Mouse (Mus musculus) G1E-ER4 (cell line): ENCODE measurements around the gene Cyb561d1. TPM values are rescaled to one million over a fixed set of nuclear protein-coding genes. Genes with fewer than 3 reads are reported as not detected.

Source experiments
- GATA1 ChIP-seq: IDR thresholded peaks from one replicate; pipeline ENCODE4 v1.8.0; 2012; ENCODE audit warnings: low read length, inconsistent platforms
- polyA plus RNA-seq: library from polyadenylated mRNA; stranded (reverse); fragments of >175 nt; gene quantifications from 2 replicates; pipeline ENCODE4 v1.2.3, GENCODE M21; 2012

Gene Cyb561d1
- polyA plus RNA-seq, 1 experiment = 2.4 TPM

- TF ChIP-seq GATA1 = no peak
Measured at GRCm38 (mm10) chr3:108206731-108207375, 5.8 kb upstream of the Cyb561d1 start.

- no peak for TF ChIP-seq GATA1
Measured at GRCm38 (mm10) chr3:108205601-108206000, 4.6 kb upstream of the Cyb561d1 start.

GRCm38 (mm10) chr3:108204470-108204869 is 3.5 kb upstream of the Cyb561d1 start:
- TF ChIP-seq GATA1 = no peak

DNA sequence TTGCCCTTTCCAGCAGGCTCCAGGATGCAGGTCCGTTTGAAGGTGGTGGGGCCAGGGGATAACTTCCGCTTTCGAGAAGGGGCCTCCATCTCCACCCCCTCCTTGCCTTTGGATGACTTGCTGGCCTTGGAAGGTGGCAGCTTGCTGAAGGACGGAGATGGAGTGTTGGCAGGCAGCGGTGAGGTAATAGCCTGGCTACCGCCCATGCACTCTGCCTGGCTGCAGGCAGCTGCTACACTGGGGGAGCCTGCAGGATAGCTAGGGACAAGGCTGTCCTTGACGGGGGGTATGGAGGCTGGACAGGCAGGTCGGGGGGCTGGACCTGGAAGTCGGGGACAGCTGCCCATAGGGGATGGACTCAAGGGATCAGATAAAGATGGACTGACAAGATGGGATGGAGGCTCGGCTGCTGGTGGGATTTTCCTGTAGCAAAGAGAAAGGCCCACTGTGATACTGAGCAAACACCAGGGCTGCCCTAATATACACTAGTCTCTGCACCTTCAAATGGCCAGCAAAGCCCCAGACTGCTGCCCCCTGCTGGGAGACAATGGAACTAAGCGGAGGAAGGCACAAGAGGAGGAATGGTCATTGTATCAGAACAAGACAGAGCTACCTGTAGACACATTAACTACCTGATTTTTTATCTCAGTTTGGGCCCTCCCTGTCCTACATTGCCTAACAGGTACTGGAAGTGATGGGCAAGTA is 2.8 kb upstream of the Cyb561d1 start:
- TF ChIP-seq GATA1 = no peak

GRCm38 (mm10) chr3:108203212-108203611 is 2.2 kb upstream of the Cyb561d1 start:
- no peak for TF ChIP-seq GATA1

GRCm38 (mm10) chr3:108202506-108202905 is 1.5 kb upstream of the Cyb561d1 start:
- TF ChIP-seq GATA1 = no peak

DNA sequence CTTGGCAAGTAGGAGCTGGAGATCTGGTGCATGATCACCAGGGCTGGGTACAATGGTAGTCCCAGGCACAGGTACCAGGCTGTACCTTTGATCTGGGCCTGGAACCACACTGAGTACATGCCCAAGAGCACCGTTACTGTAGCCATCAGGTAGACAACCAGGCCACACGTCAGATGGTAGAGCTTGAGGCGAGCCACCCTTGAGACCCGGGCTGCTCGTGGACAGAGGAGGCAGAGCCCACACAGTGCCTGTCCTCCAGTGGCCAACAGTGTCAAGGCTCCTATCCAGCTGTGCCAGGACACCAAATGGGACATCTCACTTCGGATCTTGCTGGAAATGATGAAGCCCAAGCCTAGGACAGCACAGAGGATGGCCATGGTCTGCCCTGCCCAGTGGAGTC is 1.8 kb downstream of the Cyb561d1 start:
- no peak for TF ChIP-seq GATA1

- TF ChIP-seq GATA1 = no peak
Measured at GRCm38 (mm10) chr3:108197066-108197497, 3.9 kb downstream of the Cyb561d1 start.

DNA sequence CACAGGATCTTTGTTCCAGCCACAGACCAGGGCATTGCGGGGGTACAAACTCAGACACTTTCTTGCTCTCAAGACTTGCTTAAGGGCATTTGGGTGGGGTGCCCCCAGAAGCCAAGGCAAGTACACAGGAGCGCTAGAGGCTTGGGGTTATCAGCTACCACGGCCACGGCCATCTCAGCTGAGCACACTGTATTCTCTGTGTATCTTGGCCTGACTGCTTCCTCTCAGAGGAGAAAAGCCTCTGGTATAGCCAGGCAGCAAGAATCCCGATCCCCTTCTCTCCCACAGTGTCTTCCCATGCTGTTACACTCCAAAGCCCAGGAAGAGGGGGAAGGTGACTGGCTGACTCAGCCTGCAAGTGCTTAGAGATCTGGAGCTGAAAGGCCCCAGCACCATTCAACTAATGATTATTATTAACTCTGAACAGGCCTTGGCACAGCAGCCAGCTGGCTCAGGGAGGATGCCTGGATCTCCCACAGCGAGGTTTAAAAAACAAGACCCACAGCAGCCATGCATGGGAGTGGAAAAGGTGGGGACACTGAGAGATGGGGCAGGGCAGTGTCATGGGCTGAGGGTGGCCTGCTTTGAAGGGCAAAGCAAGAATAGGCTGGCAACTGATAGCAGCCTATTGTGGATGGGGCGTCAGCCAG is 4.9 kb downstream of the Cyb561d1 start:
- TF ChIP-seq GATA1 = no peak

GRCm38 (mm10) chr3:108195287-108195686 is 5.7 kb downstream of the Cyb561d1 start:
- TF ChIP-seq GATA1 = no peak

DNA sequence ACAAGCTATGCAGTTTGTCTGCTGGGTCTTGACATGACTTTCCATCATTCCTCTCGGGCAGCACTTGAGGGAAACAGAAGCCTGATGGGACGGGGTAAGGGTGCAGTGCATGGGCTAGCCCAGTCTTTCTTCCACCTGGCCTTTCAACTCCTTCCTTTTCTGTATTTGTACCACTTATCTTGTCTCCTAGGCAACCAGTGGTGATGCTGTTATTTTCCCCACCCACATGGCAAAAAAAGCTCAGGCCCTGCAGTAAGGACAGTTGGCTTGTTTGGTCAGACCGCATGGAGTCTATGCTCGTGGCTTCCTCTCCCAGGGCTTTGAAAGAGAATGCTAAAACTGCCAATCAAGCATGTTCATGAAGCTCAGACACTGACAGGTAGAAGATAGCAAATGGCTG is 7.3 kb downstream of the Cyb561d1 start:
- no peak for TF ChIP-seq GATA1

- no peak for TF ChIP-seq GATA1
Measured at GRCm38 (mm10) chr3:108189897-108190296, 11.1 kb downstream of the Cyb561d1 start.

DNA sequence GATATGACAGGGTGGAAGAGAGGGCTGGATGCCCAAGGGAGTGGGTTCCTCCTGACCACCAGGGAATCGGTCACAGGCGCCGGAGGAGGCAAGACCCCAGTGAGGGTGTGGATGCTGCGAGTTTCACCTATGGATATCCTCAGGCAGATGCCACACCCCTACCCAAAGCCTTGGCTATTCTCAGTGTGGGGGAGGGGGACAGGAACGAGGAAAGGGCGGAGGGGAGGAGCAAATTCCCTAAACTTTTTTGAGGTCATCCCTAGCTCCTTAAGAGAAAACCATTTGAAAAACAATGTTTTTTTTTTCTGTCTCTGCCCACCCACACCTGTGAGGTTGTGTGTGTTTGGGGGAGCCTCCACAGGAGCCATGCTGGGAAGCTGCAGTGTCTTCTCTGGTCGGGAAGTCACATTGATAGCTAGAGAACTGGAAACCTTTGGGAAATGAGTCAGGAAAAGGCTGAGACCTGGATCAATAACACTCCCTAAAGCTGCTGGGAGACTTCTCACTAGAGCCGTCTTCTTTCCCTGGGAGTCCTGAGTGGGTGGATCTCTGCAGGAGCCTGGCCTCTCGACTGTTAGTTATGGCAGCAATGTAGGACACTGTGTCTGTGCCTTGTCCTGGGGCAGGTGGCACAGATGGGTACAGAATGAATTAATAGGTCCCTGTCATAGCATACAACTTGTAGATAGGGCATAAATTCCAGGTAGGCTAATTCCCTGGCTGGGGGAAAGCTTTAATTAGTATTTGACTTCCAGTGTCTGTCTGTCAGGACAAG is 12.1 kb downstream of the Cyb561d1 start:
- TF ChIP-seq GATA1 = no peak

DNA sequence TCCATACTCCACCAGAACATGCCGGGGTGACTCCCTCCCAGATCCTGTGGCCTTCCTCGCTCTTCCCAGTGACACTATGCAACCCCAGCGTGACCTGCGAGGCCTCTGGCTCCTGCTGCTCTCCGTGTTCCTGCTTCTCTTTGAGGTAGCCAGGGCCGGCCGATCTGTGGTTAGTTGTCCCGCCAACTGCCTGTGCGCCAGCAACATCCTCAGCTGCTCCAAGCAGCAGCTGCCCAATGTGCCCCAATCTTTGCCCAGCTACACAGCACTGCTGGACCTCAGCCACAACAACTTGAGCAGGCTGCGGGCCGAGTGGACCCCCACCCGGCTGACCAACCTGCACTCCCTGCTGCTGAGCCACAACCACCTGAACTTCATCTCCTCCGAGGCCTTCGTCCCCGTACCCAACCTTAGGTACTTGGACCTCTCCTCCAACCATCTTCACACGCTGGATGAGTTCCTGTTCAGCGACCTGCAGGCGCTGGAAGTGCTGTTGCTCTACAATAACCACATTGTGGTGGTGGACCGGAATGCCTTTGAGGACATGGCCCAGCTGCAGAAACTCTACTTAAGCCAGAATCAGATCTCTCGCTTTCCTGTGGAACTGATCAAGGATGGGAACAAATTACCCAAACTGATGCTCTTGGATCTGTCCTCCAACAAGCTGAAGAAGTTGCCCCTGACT is 13.8 kb downstream of the Cyb561d1 start:
- TF ChIP-seq GATA1 = no peak

DNA sequence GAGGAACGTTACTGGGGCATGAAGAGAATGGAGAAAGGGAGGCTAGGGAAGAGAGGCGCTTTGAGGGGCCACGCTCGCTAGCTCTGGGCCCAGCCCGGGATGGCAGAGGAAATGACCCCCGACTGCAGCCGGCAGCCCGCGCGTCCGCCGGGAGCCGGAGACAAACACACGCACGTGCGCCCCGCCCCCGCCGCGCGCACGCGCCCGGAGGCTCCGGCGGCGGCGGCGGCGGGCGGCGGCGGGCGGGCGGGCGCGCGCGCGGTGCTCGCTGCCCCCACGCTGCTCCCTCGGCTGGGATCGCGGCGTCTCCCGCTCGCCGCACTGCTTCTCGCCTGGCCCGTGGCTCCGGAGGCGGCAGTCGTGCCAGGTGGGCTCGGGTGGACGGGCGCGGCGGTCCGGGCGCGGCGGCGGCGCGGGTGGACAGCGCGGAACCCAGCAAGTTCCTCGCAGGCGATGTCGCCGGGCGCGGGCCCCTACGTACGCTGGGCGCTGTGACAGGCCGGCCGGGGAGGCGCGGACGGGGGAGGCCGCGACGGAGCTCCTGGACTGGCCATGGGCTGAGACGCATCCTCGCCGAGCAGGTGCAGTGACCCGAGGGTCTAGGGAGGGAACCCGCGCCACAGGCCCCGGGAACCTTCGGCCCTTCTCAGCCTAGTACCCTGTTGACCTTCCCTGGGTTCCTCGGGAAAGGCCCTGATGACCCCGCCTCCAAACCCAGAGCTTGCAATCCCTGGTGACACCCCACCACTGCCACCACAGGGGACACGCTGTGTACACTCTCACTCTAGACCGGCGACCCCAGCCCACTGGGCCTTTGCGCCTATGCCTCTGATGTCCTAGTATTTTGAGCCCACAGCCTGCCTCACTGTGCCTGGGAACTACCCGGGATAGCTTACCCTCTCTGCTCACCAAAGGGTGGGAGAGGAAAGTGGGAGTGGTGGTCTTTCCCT is 14.6 kb downstream of the Cyb561d1 start, which contains the start of gene Amigo1:
Gene Amigo1 (plus strand): TSS at position 238 of the 950 bp plus-strand sequence.
- no peak for TF ChIP-seq GATA1
